Mouse (Mus musculus) erythroblast, embryonic 14.5 days (primary cell): ENCODE results near the gene Pnmal2. TPM values are rescaled to one million over a fixed set of nuclear protein-coding genes. Genes with fewer than 3 reads are reported as not detected.

Source experiments
- H3K27me3 ChIP-seq: 2 replicates; pipeline ENCODE4 v1.6.1; 2012; ENCODE audit warnings: inconsistent platforms; ENCODE audit not compliant: control insufficient read depth
- H3K36me3 ChIP-seq: 2 replicates; pipeline ENCODE4 v1.6.1; 2012; ENCODE audit warnings: mild to moderate bottlenecking, inconsistent platforms; ENCODE audit not compliant: control insufficient read depth
- H3K4me1 ChIP-seq: 2 replicates; pipeline ENCODE4 v1.6.1; 2012; ENCODE audit warnings: inconsistent platforms; ENCODE audit not compliant: control insufficient read depth
- H3K4me3 ChIP-seq: replicated peaks from 2 replicates; pipeline ENCODE3; 2012; ENCODE audit warnings: moderate library complexity, mild to moderate bottlenecking, inconsistent platforms
- H3K9me3 ChIP-seq: 2 replicates; pipeline ENCODE4 v1.6.1; 2012; ENCODE audit warnings: low read length, inconsistent platforms, mixed read lengths; ENCODE audit not compliant: control insufficient read depth
- GATA1 ChIP-seq: IDR thresholded peaks from 2 replicates; pipeline ENCODE4 v1.6.1; 2012; ENCODE audit warnings: low read length, inconsistent platforms, mixed read lengths
- TAL1 ChIP-seq: IDR thresholded peaks from 3 replicates; pipeline ENCODE4 v1.6.1; 2012; ENCODE audit warnings: low read length, inconsistent platforms, mixed read lengths
- polyA plus RNA-seq: library from polyadenylated mRNA; stranded (reverse); fragments of >175 nt; gene quantifications from 2 replicates; pipeline ENCODE4 v1.2.3, GENCODE M21; 2012

Pnmal2 gene
- polyA plus RNA-seq, 1 experiment: not detected

DNA sequence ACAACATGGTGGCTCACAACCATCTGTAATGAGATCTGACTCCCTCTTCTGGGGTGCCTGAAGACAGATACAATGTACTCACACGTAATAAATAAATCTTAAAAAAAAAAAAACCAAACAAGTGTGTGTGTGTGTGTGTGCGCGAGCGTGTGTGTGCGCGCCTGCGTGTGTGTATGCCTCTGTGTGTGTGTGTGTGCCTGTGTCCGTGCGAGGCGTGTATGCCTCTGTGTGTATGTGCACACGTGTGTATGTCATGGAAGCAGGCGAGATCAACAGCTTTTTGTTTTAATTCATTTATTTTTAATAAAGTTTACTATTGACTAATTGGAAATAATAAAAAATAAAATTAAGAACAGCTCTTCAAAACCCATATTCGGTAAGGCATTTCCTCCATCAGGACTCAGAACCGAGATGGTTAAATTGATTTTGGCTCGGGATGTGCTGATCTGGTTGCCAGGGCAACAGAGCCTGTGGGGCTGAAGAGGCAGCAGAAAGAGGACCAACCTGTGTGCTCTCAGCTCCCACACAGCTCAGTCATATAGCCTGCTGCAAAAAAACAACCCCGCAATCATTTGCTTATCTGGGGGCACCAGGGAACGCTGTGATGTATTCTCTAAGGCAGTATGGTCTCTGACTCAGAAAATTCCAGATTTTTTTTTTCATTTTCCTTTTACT is 6.2 kb upstream of the Pnmal2 start:
- Histone ChIP-seq H3K27me3 (peaks cover 15% of the 10 kb centered on the region), H3K4me1 (no peaks in the 10 kb centered on the region), H3K9me3 (no peaks in the 10 kb centered on the region; the same call in 1 of the 2 replicates), H3K4me3 (no peak overlapping the region), H3K36me3 (no peaks in the 10 kb centered on the region)
- TF ChIP-seq TAL1 (no peak), GATA1 (no peak)

DNA sequence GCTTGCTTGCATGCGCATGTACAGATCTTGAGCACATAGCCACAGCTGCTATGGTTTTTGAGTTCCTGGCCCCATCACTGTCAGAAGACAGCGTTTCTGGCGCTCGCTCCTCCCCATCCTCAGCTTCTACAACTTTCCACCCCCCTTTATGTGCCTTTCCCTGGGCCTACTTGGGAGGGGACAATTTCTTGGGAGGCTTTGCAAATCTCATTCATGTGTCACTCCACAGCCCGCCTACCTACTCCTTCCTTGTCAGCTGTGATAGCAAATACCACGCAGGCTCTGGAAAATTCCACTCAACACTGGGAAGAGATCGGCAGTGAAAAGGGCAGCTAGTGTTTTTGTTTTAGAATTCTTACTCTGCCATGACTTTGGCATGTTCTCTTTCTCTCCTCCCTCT is 4.2 kb upstream of the Pnmal2 start:
- Histone ChIP-seq H3K4me1 (peaks cover 2% of the 10 kb centered on the region; the same call in 1 of the 2 replicates), H3K27me3 (peaks cover 35% of the 10 kb centered on the region), H3K36me3 (no peaks in the 10 kb centered on the region), H3K9me3 (no peaks in the 10 kb centered on the region; the same call in 1 of the 2 replicates), H3K4me3 (no peak overlapping the region)
- no peak for TF ChIP-seq GATA1
- TF ChIP-seq TAL1: no peak

DNA sequence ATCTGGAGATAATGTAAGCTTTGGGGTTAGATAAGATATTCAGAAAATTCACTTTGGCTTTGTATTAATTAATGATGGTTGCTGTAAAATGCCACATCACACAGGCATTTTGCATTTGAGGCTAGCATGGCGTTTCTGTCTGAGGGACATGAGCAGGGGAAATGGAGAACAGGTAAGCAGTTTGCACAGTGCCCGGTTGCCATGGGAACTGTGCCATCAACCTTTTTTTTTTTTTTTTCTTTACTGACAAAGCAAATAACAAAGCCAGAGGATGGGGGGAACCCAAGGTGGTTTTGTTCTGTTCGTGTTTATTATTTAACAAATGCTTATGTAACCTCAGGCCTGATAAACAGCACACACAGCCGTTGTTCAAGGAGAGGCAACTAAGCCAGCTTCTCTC is 1.6 kb upstream of the Pnmal2 start:
- TF ChIP-seq TAL1: no peak
- Histone ChIP-seq H3K36me3 (no peaks in the 10 kb centered on the region), H3K4me3 (no peak overlapping the region), H3K27me3 (peaks cover 59% of the 10 kb centered on the region), H3K9me3 (no peaks in the 10 kb centered on the region; the same call in 1 of the 2 replicates), H3K4me1 (peaks cover 2% of the 10 kb centered on the region; the same call in 1 of the 2 replicates)

DNA sequence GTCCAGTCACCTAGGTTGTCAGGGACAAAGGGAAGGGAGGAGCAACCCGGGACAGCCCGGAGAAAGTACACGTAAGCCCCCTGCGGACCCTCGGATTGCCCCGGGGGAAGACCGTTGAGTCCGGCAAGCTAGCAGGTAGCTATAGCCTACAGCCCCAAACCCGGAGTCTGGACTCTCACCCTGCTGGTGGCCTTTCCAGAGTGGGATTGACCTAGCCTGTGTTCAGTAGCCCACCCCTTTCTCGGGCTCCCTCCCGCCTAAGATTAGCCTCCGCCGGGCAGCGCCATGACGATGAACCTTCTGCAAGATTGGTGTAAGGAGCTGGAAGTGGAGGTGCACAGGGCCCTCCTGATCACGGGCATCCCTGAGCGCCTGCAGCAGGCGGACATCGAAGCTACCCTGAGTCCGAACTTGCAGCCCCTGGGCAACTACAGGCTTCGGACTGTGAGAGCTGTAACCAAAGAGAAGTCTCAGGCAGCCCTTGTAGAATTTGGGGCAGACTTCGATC is 380 bp downstream of the Pnmal2 start:
- H3K9me3 ChIP-seq: no peaks in the 10 kb centered on the region; the same call in 1 of the 2 replicates
- H3K4me3 ChIP-seq: peak overlapping the region; percentile 35
- no peaks in the 10 kb centered on the region for H3K36me3 ChIP-seq
- H3K4me1 ChIP-seq: peaks cover 3% of the 10 kb centered on the region
- peaks cover 77% of the 10 kb centered on the region for H3K27me3 ChIP-seq
- no peak for TF ChIP-seq GATA1
- TF ChIP-seq TAL1: no peak

DNA sequence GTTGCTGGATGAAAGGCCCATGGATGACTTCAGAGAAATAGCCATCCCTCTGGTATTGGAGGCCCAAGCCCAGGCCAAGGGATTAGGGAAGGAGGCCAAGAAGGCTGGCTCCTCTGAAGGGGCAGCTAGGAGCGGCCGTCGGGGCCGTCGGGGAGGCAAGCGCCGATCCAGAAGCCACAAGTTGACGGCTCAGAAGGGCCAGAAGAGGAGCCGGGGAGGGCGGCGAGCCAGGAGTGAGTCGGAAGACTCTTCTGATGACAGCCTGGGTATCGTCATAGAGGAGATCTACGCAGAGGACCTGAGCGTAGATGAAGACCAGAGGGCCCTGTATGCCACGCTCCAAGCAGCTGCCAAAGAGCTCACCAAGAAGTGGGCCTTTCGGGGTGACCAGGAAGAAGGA is 937 bp downstream of the Pnmal2 start:
- Histone ChIP-seq H3K9me3 (no peaks in the 10 kb centered on the region; the same call in 1 of the 2 replicates), H3K27me3 (peaks cover 80% of the 10 kb centered on the region), H3K4me1 (peaks cover 8% of the 10 kb centered on the region), H3K36me3 (no peaks in the 10 kb centered on the region), H3K4me3 (no peak overlapping the region)
- TF ChIP-seq GATA1 (no peak), TAL1 (no peak)

- Histone ChIP-seq H3K36me3 (no peaks in the 10 kb centered on the region), H3K9me3 (no peaks in the 10 kb centered on the region; the same call in 1 of the 2 replicates), H3K27me3 (peaks cover 79% of the 10 kb centered on the region), H3K4me3 (no peak overlapping the region), H3K4me1 (peaks cover 10% of the 10 kb centered on the region)
- TF ChIP-seq TAL1: no peak
- no peak for TF ChIP-seq GATA1
These were observed 2.2 kb downstream of the Pnmal2 start for GRCm38 (mm10) chr7:16946441-16947348.

- peaks cover 79% of the 10 kb centered on the region for H3K27me3 ChIP-seq
- H3K4me1 ChIP-seq: peaks cover 10% of the 10 kb centered on the region
- no peaks in the 10 kb centered on the region; the same call in 1 of the 2 replicates for H3K9me3 ChIP-seq
- H3K36me3 ChIP-seq: no peaks in the 10 kb centered on the region
- no peak for TF ChIP-seq TAL1
- TF ChIP-seq GATA1: no peak
- H3K4me3 ChIP-seq: no peak overlapping the region
These were observed 2.9 kb downstream of the Pnmal2 start for GRCm38 (mm10) chr7:16947349-16947895.

- TF ChIP-seq TAL1: no peak
- no peak overlapping the region for H3K4me3 ChIP-seq
- H3K9me3 ChIP-seq: no peaks in the 10 kb centered on the region; the same call in 1 of the 2 replicates
- H3K27me3 ChIP-seq: peaks cover 77% of the 10 kb centered on the region
- peaks cover 10% of the 10 kb centered on the region for H3K4me1 ChIP-seq
- H3K36me3 ChIP-seq: no peaks in the 10 kb centered on the region
These were observed 3.5 kb downstream of the Pnmal2 start for GRCm38 (mm10) chr7:16947959-16948361.
